Mouse (Mus musculus) embryonic facial prominence, embryonic 13.5 days (tissue): ENCODE data around the gene Ndufv1. TPM values are rescaled to one million over a fixed set of nuclear protein-coding genes. Genes with fewer than 3 reads are reported as not detected.
"Not testable (repeated sequence)": the region's sequence is repeated elsewhere in the genome, so short reads cannot be mapped to it uniquely, and the experiment has no call there.

Experiments
- ATAC-seq: fragments of 200-750 bp; cut with Nextera tagmentation; 2 replicates; pipeline ENCODE4 v1.8.0; 2017; ENCODE audit warnings: low read depth; ENCODE audit not compliant: insufficient number of reproducible peaks, insufficient read depth, low FRiP score, low TSS enrichment
- H3K27ac ChIP-seq: fragments of 300-500 bp; sonication (generic); 2 replicates; pipeline ENCODE4 v1.5.1; 2015; ENCODE audit warnings: moderate library complexity, mild to moderate bottlenecking, inconsistent platforms
- H3K27me3 ChIP-seq: fragments of 300-500 bp; sonication (generic); 2 replicates; pipeline ENCODE4 v1.6.1; 2015; ENCODE audit warnings: mild to moderate bottlenecking, inconsistent platforms
- H3K36me3 ChIP-seq: fragments of 300-500 bp; sonication (generic); 2 replicates; pipeline ENCODE4 v1.6.1; 2015; ENCODE audit warnings: mild to moderate bottlenecking, inconsistent platforms
- H3K4me1 ChIP-seq: fragments of 300-500 bp; sonication (generic); 2 replicates; pipeline ENCODE4 v1.6.1; 2015; ENCODE audit warnings: inconsistent platforms
- H3K4me2 ChIP-seq: fragments of 300-500 bp; sonication (generic); 2 replicates; pipeline ENCODE4 v1.6.1; 2015; ENCODE audit warnings: moderate library complexity, mild to moderate bottlenecking, inconsistent platforms
- H3K4me3 ChIP-seq: fragments of 300-500 bp; sonication (generic); 2 replicates; pipeline ENCODE4 v1.5.1; 2015; ENCODE audit warnings: mild to moderate bottlenecking, inconsistent platforms
- H3K9ac ChIP-seq: fragments of 300-500 bp; sonication (generic); 2 replicates; pipeline ENCODE4 v1.6.1; 2015; ENCODE audit warnings: mild to moderate bottlenecking, inconsistent platforms
- H3K9me3 ChIP-seq: fragments of 300-500 bp; sonication (generic); 2 replicates; pipeline ENCODE4 v1.6.1; 2016; ENCODE audit warnings: inconsistent platforms
- WGBS: fragments of 180-500 bp; shearing (Covaris S2); methylation state at CpG from one replicate; pipeline ENCODE4 v1.1.7; 2015; ENCODE audit warnings: mixed read lengths; 5-methylcytosine and 5-hydroxymethylcytosine counted together
- polyA plus RNA-seq: library from polyadenylated mRNA; unstranded; fragments of >200 nt; fragmentation: Nextera tagmentation; extraction: Ambion mirVana; gene quantifications from 2 replicates; pipeline ENCODE4 v1.2.1, GENCODE M21; 2015

Gene Ndufv1
- polyA plus RNA-seq, 1 experiment from 2014 or later, result 206 TPM

DNA sequence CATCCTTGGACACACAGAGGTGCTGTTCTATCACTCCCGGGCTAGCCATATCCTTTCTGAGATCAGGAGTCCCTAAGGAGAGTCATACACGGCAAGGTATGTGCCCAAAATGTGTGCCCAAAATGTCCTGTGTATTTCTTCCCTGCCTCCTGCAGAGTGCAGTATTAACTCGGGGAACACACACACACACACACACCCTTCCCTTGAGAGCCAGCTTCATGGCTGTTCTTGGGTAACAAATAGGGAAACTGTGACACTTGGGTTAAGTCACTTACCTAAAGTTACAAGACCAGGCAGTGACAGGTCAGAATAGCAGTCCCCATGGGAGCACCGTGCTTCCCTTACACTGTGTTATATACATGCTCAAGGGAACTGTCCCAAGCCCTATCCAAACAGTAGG is 48.6 kb downstream of the Ndufv1 start:
- Histone ChIP-seq H3K27me3 (no peaks in the 10 kb centered on the region), H3K36me3 (no peaks in the 10 kb centered on the region), H3K27ac (no peak overlapping the region), H3K4me1 (peaks cover 4% of the 10 kb centered on the region; the same call in 1 of the 2 replicates), H3K9me3 (no peaks in the 10 kb centered on the region), H3K4me3 (no peak overlapping the region), H3K9ac (no peak overlapping the region), H3K4me2 (no peak overlapping the region)
- WGBS, result 71% methylated on average over 4 of the region's 4 CpGs
- ATAC-seq, result no peak

GRCm38 (mm10) chr19:3962469-3962868 is 50.1 kb downstream of the Ndufv1 start:
- no peaks in the 10 kb centered on the region for H3K36me3 ChIP-seq
- H3K4me1 ChIP-seq, result no peaks in the 10 kb centered on the region
- H3K27ac ChIP-seq, result no peak overlapping the region
- H3K27me3 ChIP-seq, result no peaks in the 10 kb centered on the region
- no peak overlapping the region for H3K9ac ChIP-seq
- H3K4me2 ChIP-seq, result no peak overlapping the region
- WGBS, result 12% methylated on average over 2 of the region's 2 CpGs
- H3K9me3 ChIP-seq, result no peaks in the 10 kb centered on the region
- ATAC-seq, result no peak
- no peak overlapping the region for H3K4me3 ChIP-seq

DNA sequence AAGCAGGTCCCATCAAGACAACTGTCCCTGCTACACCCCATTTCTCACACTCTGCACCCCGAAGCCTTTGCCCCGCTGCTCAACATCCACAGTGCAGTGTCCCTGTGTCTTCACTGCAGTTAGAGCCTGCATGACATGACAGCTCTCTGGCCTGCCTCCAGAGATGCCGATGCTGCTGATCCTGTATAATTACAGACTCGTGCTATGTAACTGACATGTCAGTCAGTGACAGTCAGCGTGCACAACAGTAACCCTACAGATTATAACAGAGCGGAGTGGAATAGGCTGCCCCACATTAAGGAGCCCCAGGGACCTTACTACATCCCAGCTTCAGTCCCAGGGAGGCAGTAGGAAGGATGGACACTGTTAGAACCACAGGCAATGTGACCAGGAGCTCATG is 50.8 kb downstream of the Ndufv1 start:
- not testable (repeated sequence) for H3K27ac ChIP-seq, H3K27me3 ChIP-seq, H3K9me3 ChIP-seq, H3K9ac ChIP-seq, ATAC-seq, H3K4me3 ChIP-seq, H3K4me2 ChIP-seq, H3K4me1 ChIP-seq, H3K36me3 ChIP-seq
- 69% methylated on average over 6 of the region's 6 CpGs for WGBS

GRCm38 (mm10) chr19:3960211-3960610 is 52.4 kb downstream of the Ndufv1 start:
- Histone ChIP-seq H3K27ac (no peak overlapping the region), H3K9me3 (no peaks in the 10 kb centered on the region), H3K9ac (no peak overlapping the region), H3K36me3 (no peaks in the 10 kb centered on the region), H3K4me3 (no peak overlapping the region), H3K27me3 (no peaks in the 10 kb centered on the region), H3K4me2 (no peak overlapping the region), H3K4me1 (no peaks in the 10 kb centered on the region)
- ATAC-seq, result no peak
- WGBS, result 70% methylated on average over 5 of the region's 5 CpGs

DNA sequence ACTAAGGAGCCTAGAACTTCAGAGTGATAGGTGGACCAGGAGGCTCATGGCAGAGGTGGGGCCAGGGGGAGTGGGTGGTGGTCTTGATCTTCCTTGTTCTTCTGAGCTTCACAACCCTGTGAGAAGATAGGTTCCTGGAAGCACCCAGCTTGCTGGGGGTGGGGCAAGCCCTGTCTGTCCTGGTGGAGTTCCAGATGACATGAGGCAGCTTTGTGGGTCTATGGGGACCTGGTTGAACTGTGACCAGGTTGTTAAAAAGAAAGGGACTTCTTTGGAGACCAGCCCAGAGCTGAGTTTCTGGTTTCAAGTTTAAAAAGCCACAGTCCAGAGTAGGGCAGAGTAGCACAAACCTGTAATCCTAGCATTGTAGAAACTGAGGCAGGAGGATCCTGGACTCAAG is 53.6 kb downstream of the Ndufv1 start:
- H3K4me3 ChIP-seq, result no peak overlapping the region
- no peaks in the 10 kb centered on the region for H3K36me3 ChIP-seq
- no peaks in the 10 kb centered on the region for H3K27me3 ChIP-seq
- H3K4me1 ChIP-seq, result no peaks in the 10 kb centered on the region
- H3K9ac ChIP-seq, result no peak overlapping the region
- no peak overlapping the region for H3K4me2 ChIP-seq
- H3K9me3 ChIP-seq, result no peaks in the 10 kb centered on the region
- no peak overlapping the region for H3K27ac ChIP-seq
- ATAC-seq, result no peak

GRCm38 (mm10) chr19:3958470-3958869 is 54.1 kb downstream of the Ndufv1 start, which contains the start of gene Aldh3b3:
Gene Aldh3b3 (plus strand): TSS chr19:3958645.
- Histone ChIP-seq H3K27ac (no peak within 1 kb of the TSS), H3K4me1 (no peaks in the 10 kb centered on the region), H3K27me3 (no peaks in the 10 kb centered on the region), H3K9ac (no peak within 1 kb of the TSS), H3K4me2 (no peak within 1 kb of the TSS), H3K9me3 (no peaks in the 10 kb centered on the region), H3K4me3 (no peak within 1 kb of the TSS), H3K36me3 (no peaks in the 10 kb centered on the region)
- no peak for ATAC-seq
- 70% methylated on average over 4 of the region's 4 CpGs for WGBS

Other genes with a start within 250 kb of the Ndufv1 start
- 34.1 and 36.0 TPM in 2 replicates for gene Kmt5b, start 245.4 kb downstream of the Ndufv1 start, polyA plus RNA-seq
- 54.8 and 56.5 TPM in 2 replicates for gene Chka, start 161.0 kb downstream of the Ndufv1 start, polyA plus RNA-seq
- gene Tcirg1, start 105.7 kb downstream of the Ndufv1 start, polyA plus RNA-seq, result 53.7 and 58.0 TPM in 2 replicates
- gene Ndufs8, start 100.0 kb downstream of the Ndufv1 start, polyA plus RNA-seq, result 258 and 278 TPM in 2 replicates
- gene Aldh3b1, start 83.0 kb downstream of the Ndufv1 start, polyA plus RNA-seq, result 1.6 and 1.7 TPM in 2 replicates
- gene Unc93b1, start 77.6 kb downstream of the Ndufv1 start, polyA plus RNA-seq, result 15.8 and 16.6 TPM in 2 replicates
- gene Aldh3b3, start 54.2 kb downstream of the Ndufv1 start, polyA plus RNA-seq, result 0.24 TPM in 1 of 2 replicates, not detected in the other
- 7.9 and 8.2 TPM in 2 replicates for gene Aldh3b2, start 40.5 kb downstream of the Ndufv1 start, polyA plus RNA-seq
- gene Acy3, start 26.2 kb downstream of the Ndufv1 start, polyA plus RNA-seq, result 3.1 and 3.7 TPM in 2 replicates
- not detected in 2 replicates for gene Tbx10, start 20.1 kb downstream of the Ndufv1 start, polyA plus RNA-seq
- gene Nudt8, start 12.2 kb downstream of the Ndufv1 start, polyA plus RNA-seq, result 36.5 and 37.8 TPM in 2 replicates
- 5.6 and 6.5 TPM in 2 replicates for gene Gm49405, start 12.2 kb downstream of the Ndufv1 start, polyA plus RNA-seq
- gene Doc2g, start 9.5 kb downstream of the Ndufv1 start, polyA plus RNA-seq, result 7.3 and 8.1 TPM in 2 replicates
- gene Gstp1, start 25.2 kb upstream of the Ndufv1 start, polyA plus RNA-seq, result 535 and 609 TPM in 2 replicates
- 1.2 and 3.4 TPM in 2 replicates for gene Gstp2, start 33.2 kb upstream of the Ndufv1 start, polyA plus RNA-seq
- 0.32 and 0.41 TPM in 2 replicates for gene Gstp3, start 46.8 kb upstream of the Ndufv1 start, polyA plus RNA-seq
- not detected in 2 replicates for gene Cabp2, start 68.8 kb upstream of the Ndufv1 start, polyA plus RNA-seq
- 55.6 and 62.3 TPM in 2 replicates for gene Cdk2ap2, start 84.4 kb upstream of the Ndufv1 start, polyA plus RNA-seq
- 6.4 and 8.3 TPM in 2 replicates for gene Pitpnm1, start 87.2 kb upstream of the Ndufv1 start, polyA plus RNA-seq
- 97.6 and 107 TPM in 2 replicates for gene Aip, start 113.1 kb upstream of the Ndufv1 start, polyA plus RNA-seq
- not detected in 2 replicates for gene Gpr152, start 127.0 kb upstream of the Ndufv1 start, polyA plus RNA-seq
- gene Cabp4, start 131.2 kb upstream of the Ndufv1 start, polyA plus RNA-seq, result not detected in 2 replicates
- gene Coro1b, start 135.8 kb upstream of the Ndufv1 start, polyA plus RNA-seq, result 129 and 150 TPM in 2 replicates
- 2.8 and 3.0 TPM in 2 replicates for gene Ptprcap, start 140.8 kb upstream of the Ndufv1 start, polyA plus RNA-seq
- 65.5 and 69.6 TPM in 2 replicates for gene Rps6kb2, start 150.5 kb upstream of the Ndufv1 start, polyA plus RNA-seq
- gene Carns1, start 162.7 kb upstream of the Ndufv1 start, polyA plus RNA-seq, result 1.7 and 3.0 TPM in 2 replicates
- gene Tbc1d10c, start 178.5 kb upstream of the Ndufv1 start, polyA plus RNA-seq, result 1.8 and 3.1 TPM in 2 replicates
- gene Ppp1ca, start 179.3 kb upstream of the Ndufv1 start, polyA plus RNA-seq, result 788 and 789 TPM in 2 replicates
- gene Rad9a, start 188.9 kb upstream of the Ndufv1 start, polyA plus RNA-seq, result 34.1 and 37.3 TPM in 2 replicates
- 11.1 and 11.5 TPM in 2 replicates for gene Clcf1, start 201.4 kb upstream of the Ndufv1 start, polyA plus RNA-seq
- gene AC109138.7, start 201.6 kb upstream of the Ndufv1 start, polyA plus RNA-seq, result not detected in 2 replicates
- 21.2 and 24.9 TPM in 2 replicates for gene Pold4, start 219.1 kb upstream of the Ndufv1 start, polyA plus RNA-seq